Mouse (Mus musculus) cerebellum, adult (tissue): ENCODE data around the gene Nrg3.

Source experiments
- ATAC-seq: cut with Nextera tagmentation; 2 replicates; pipeline ENCODE4 v1.9.2; 2017; ENCODE audit warnings: mild to moderate bottlenecking, moderate library complexity, mixed read lengths; ENCODE audit not compliant: insufficient number of reproducible peaks, low FRiP score, low TSS enrichment

Nrg3 gene

GRCm38 (mm10) chr14:38700972-38701371 is 771.9 kb downstream of the Nrg3 start:
- no peak for ATAC-seq

DNA sequence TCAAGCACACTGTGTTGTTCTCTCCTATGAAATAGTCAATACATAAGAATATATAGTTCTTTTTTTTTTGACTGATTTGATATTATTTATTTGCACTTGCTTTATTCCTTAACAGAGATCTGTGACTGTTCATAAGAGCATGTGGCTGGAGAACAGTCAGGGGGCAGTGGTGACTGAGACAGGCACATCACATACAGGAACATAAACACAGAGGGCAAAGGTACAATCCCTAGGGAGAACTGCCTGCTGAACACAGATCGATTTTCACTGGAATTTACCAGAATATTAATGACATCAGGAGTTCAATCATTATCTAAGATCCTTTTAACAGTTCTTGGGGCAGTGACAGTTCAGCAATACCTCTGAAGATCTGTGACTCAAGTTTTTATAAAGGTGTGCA is 812.9 kb downstream of the Nrg3 start:
- ATAC-seq, result no peak

DNA sequence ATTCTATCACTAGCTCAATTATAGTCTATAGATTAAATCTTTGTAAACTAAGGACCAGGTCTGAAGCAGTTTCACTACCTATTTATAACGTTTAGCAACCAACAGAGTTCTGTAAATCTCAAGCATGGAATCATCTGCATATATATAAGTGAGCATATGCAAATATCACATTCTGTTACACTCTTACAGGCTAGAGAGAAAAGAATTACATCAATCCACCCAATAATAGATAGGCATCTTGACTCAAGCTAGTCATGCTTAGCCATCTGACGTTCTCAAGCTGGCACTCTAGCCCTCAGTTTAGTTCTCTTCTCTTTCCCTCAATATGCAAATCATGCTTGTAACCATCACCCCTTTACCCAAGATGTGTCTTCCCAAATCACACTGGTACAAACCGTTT is 835.8 kb downstream of the Nrg3 start:
- no peak for ATAC-seq

GRCm38 (mm10) chr14:38630114-38630513 is 842.8 kb downstream of the Nrg3 start:
- ATAC-seq, result no peak

- peak; percentile 45; the same call in 1 of the 2 replicates for ATAC-seq
These were observed 843.2 kb downstream of the Nrg3 start for GRCm38 (mm10) chr14:38629671-38630070.

GRCm38 (mm10) chr14:38628862-38629619 is 843.8 kb downstream of the Nrg3 start:
- ATAC-seq, result no peak

- no peak for ATAC-seq
These were observed 855.9 kb downstream of the Nrg3 start for GRCm38 (mm10) chr14:38616969-38617368.

DNA sequence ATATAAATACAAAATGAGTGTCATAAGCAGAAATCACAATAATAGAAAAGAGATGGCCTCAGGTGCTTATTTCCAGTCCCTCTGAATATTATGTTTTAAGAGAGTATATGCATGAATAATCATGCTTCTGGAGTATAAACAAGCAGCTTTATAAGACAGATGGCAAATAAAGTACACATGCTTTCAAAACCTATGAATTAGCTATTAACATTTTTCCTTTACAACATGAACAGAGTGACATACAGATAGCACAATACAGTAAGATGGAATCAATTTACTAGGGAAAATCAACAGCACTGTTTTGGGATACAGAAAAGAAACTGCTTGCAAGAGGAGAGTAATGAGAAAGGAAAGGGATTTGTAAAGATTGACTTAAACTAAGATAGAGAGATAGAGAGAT is 875.2 kb downstream of the Nrg3 start:
- no peak for ATAC-seq

DNA sequence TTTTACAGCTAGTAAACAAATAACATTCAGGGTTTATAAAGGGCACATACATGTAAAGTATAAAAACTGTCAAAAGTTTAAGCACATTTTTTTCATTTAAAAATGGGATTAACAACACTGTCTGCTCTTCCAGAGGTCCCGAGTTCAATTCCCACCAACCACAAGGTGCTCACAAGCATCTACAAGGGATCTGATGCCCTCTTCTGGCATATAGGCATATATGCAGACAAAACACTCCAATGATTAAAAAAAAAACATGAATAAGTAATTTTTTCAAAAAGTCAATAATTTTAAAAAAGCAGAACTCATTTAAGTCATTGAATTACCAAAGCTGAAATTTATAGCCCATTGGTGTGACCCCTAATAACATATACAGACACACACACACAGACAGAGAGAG is 878.6 kb downstream of the Nrg3 start:
- no peak for ATAC-seq

DNA sequence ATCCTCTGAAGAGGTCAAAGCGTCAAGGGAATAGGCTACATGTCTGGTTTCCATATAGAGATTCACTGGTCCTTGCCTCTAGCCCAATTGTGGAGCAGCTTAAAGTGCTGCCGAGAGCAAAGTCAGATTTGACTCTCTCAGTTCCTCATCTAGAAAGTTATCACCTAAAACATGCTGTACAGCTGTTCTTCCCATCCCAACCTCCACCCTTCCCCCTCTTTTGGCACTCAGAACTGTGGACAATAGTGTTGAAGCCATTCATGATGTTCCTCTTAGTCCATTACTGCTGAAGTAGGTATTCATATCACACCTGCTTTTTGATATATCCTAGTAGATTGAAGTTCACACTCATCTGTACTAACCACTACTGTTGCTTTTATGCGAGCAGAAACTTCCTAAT is 896.1 kb downstream of the Nrg3 start:
- no peak for ATAC-seq

DNA sequence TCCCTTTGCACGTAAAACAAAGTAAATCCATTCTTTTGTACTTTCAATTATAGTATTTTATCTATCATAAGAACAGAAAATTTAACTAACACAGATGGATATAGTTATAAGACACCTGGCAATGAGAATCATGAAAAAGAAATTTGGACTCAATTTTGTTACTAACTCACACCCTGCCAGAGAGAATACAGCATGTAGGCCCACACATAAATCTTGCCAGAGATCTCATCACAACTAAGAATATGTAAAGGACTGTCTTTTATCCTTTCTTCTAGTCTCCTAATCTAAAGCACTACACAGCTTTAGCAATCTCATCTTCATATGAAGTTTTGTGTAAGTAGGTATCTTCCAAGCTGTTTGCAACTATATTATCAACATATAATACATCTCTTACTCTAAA is 904.7 kb downstream of the Nrg3 start:
- ATAC-seq, result no peak

- ATAC-seq, result no peak
These were observed 906.7 kb downstream of the Nrg3 start for GRCm38 (mm10) chr14:38566182-38566581.

DNA sequence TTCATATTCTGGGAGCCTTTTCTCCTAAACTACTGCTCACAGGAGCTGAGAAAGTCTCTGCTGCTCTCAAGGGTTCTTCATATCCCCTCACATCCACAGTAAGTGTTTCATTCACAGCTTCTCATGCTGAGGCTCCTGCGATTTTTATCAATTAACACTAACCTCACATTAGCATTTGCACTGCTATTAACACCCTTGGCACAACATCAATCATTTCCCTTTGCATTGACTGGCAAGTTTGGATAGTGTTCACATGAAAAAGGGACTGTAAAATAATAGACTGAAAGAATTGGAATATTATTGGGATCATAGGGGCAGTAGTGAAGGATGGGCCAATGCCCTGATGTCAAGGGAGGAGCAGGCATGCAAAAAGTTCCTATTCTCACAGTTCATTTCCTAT is 918.3 kb downstream of the Nrg3 start:
- no peak for ATAC-seq

- no peak for ATAC-seq
These were observed 925.6 kb downstream of the Nrg3 start for GRCm38 (mm10) chr14:38547257-38547656.

GRCm38 (mm10) chr14:38535181-38535580 is 937.7 kb downstream of the Nrg3 start:
- ATAC-seq, result no peak

GRCm38 (mm10) chr14:38533495-38533894 is 939.4 kb downstream of the Nrg3 start:
- no peak for ATAC-seq

- no peak for ATAC-seq
These were observed 956.7 kb downstream of the Nrg3 start for GRCm38 (mm10) chr14:38516232-38516631.

- no peak for ATAC-seq
These were observed 963.9 kb downstream of the Nrg3 start for GRCm38 (mm10) chr14:38509016-38509415.

DNA sequence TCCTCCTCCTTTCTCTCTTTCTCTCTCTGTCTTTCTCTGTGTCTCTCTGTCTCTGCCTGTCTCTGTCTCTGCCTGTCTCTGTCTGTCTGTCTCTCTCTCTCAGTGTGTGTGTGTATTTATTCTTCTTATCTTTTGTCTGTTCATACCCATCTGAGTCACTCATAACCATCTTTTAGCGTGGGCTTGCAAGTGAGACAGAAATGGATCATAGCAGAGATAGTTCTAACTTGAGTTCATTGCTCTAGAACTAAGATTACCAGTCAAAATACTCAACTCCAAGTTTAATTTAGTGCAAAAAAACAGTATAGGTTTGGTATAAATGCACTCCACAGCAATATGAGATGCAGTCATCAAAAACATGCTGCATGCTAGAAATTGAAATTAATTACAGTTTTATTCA is 977.9 kb downstream of the Nrg3 start:
- no peak for ATAC-seq

DNA sequence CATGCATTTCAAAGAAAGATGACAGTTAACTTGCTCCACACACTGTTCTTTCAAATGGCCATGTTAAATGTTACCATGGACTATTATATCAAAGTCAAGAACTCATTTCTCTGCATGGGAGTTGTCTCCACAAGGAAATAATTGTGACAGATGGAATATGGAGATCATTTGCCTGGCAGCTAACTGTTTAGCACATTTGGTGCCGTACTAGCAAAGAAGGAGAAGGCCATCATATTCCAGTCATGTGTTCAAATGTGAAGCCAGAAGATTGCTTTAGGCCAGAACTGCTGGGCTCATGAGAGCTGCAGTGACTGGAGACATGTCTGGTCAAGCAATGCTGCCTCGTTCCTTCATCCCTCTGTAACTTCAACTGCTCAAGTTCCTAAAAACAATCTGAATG is 1025.8 kb downstream of the Nrg3 start:
- ATAC-seq, result no peak

DNA sequence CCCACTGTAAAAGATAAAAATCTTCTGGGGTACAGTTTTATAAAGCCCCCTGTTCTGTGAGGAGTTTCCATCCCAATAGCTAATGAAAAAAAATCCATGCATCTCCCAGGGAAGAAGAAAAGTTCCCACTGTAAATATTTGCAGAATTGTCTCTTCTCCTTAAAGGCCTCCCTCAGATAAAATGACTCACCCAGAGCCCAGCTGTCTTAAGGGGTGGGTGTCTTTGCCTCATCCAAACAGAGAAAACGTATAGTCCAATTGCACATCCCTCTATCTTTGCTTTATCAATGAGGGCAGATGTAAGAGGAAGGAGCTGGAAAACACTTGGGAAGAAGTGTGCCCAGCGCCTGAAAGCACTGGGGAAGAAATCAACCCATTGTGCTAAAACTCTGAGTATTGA is 1028.1 kb downstream of the Nrg3 start:
- no peak for ATAC-seq

GRCm38 (mm10) chr14:38433793-38434589 is 1038.9 kb downstream of the Nrg3 start:
- ATAC-seq, result no peak
